Mouse (Mus musculus) ovary, adult 18-20 months (tissue): ENCODE measurements at regions not wholly inside any gene's neighbourhood (a gene's known extent, or its start where the extent isn't known, plus 50 kb on each side); places are given as distances from the start of the nearest gene placed in this dataset.
"Not testable (repeated sequence)": the region's sequence is repeated elsewhere in the genome, so short reads cannot be mapped to it uniquely, and the experiment has no call there.

Experiments
- DNase-seq: peaks from one replicate; pipeline ENCODE4 v3.0.0; 2022; ENCODE audit warnings: low spot score, mixed read lengths

DNA sequence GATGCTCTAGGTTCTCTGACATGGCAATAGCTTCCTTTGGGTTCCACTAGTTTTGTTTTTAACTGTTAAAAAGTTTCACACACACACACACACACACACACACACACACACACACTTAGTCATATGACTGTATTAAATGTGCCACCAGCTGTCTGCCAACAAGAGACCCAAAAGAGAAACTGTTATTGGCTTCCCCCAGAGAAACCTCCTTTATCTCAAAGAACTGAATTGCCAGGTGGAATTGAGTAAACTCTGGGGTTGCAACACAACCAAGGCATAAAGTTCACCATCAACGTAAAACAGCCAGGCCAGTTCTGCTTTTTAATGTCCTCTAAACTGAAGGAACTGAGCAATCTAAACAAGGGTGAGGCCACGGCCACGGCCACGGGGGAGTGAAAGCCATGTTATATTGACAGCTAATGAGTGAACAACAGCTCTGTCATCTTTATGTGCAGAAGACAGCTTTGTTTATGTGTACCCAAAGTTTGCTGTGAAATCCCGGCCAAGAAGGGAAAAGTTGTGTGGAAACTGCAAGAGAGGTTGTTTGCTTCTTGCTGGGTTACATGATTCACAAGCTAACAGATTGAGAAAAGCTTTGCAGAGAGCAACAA, 69.3 kb downstream of the Btg1 start:
- peak; percentile 37 for DNase-seq

DNA sequence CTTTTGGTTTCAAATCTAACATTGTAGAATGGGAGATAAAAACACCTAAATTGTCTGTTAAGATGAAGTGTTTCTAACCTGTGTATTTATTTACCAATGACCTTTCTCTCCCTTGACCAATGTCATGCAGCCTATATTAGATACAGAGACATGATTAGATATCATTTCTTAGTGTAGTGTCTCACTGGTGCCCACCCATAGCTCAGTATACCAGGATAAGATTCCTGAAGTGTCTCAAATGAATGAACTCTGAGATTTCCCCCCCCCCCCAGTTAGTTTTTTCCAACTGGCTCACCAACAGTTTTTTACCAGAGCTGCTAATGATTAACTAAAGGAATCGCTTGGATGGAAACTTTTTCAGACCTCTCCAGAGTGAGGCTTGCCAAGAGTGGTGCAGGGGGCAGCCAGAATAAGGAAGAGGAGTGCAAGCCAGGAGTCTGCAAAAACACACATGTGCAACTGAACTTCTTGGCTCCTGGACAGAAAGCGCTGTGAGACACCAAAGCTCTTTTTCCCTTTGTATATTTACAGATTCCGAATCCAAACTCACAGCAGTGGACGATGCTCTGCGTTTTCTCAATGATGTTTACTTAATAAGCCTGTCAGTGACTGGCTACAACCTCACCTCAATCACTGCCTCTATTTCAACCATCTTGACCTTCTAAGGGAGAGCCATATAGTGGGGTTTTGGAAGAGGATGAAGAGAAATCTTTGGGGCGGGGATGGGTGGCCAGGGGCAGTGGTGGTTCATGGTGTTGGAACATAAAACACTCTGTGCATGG, 70.0 kb downstream of the Btg1 start:
- DNase-seq = peak; percentile 58

DNA sequence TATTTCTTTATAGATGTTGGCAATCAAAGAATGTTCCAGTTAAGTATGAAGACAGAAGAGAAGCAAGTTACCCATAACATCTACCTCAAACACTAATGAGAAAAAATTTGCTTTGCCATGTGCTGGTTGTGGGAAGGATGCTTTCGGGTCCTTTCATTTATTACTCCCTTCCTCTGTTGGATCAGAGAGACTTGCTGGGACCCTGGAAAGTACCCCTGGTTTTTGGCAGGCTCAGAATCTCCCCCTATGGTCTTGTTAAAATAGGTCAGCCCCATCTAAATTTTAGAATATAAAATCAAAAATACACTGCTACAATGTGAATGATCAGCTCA, 70.6 kb downstream of the Btg1 start:
- DNase-seq = no peak

DNA sequence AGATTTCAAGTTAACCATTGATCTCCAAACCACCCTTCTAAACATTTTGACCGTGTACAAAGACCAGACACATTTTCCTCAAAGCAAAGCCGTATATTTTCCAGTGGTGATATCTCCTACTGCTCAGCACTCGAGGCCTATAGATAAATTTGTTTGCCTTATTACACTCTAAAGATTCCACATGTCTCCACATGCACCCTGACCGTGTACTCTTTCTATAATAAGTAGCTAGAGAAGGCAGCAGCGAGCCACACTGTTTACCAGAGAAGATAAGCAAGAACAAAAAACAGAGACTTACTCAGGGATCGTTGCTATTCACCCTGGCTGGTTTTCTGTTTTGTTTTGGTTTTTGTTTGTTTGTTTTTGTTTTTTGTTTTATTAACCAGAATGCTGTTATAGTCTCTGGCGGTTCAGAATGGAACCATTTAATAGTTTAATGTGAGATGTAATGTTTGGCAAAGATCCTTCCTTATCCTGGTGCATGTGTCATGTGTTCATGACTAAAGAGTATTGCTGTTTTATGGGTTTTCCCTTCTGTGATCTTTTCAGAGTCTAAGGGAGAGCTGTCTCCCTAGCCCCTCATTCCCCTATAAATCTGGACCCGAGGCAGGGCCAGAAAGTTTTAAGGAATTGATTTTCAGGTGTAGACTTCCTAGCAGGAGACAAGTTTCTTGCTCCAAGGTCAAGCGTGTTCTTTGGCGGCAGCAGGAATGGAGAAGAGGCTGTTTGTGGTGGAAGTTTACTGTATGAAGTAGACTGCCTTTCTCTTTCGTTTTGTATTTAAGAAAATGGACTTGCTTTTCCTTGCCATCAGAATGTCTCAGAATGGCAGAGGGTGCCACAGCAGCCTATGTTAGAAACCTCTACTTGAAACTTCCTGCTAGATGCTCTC, 73.4 kb downstream of the Btg1 start:
- DNase-seq = no peak

DNA sequence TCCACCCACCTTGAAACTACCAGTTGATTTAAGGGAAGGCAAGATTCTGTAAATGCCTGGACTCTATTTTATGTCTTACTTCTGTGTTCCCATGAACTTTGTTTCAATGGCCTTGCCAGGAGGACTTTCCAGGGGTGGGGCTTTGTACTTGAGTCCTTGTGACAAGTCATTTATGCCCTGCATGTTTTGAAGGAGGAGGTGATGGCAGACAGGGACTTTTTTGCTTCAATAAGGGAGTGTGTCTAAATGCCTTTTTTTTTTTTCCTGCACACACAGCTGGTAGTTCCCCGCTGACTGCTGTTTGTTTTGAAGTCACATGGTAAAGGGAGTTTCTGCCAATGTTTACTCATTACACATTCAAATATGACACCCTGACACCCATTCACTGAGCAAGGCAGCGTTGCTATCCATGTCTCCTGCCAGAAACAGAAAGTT, 74.1 kb downstream of the Btg1 start:
- DNase-seq = no peak

DNA sequence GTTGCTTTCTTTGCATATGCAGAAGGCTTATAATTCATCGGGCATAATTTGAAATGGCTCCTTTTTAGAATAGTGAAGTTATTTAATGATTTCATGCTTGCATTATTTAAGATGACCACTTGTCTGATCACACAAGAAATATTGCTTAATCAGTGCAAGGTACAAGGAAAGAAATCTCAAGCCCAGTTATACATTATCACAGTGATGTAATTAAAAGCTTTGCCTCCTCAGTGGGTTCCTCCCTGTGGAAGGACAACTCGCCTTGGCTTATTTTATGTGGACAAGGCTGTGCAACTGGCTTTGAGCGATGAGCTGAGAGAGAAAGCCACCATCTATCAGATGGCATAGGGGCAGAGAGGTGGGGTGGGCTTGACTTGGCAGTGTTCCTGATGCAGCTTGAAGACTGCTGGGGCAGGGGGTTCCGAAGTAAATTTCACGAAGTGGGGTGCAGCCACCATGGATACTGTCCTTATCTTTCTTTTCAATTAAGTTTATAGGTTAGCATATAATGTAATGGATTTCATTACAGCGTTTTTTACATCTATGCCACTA, 74.6 kb downstream of the Btg1 start:
- DNase-seq = no peak

DNA sequence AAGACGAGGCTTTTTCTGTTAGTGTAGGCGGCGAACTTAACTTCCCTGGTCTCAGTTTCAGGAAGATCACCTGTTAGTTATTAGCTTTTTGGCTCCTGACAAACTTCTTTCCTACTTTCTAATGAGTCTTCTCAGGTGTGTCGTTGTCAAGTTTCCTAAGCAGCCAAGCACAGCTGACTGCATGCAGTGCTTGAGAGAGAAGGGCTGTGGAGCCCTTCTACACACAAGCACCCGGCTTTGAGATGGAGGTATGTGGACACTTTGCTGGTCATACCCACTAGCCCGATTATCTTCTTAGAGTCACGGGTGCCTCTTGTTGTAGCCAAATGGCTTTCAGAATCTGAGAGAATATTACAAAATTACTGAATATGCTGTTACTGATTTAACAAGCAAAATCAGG, 76.0 kb downstream of the Btg1 start:
- no peak for DNase-seq

DNA sequence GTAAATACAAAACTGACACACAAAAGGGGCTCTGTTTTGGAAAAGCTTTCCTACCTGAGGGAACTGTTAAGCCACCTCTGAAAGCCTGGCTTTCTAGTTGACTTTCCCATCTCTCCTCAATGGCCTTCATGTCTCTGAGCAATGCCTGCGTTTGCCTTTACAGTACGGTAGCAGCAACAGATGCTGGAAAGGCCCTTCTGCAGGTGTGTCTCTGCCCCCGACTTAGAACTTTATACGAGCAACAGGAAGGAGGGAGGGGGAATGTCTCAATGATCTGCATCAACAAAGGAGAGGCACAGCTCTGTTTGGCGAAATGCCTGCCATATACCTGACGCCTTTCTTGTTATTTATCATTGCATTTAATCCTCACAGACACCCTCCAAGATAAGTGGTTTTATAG, 77.0 kb downstream of the Btg1 start:
- DNase-seq = no peak

DNA sequence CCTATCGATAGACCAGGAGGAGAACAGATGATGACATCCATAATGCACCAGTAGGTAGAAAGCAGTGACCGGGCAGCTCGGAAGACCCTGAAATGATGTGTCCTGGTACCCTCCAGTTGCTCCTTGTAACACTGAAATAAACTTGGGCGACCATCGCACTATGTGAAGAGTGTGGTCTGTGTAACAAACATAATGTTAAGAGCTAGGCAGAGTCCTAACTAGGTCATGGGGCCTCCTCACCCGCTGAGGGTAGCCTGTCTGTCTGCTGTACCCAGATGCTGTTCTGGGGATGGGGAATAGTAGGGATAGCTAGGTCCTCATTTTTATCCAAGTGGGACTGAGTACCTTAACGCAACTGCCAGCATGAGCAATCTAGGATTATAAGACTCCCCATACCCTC, 79.8 kb downstream of the Btg1 start:
- DNase-seq = no peak

DNA sequence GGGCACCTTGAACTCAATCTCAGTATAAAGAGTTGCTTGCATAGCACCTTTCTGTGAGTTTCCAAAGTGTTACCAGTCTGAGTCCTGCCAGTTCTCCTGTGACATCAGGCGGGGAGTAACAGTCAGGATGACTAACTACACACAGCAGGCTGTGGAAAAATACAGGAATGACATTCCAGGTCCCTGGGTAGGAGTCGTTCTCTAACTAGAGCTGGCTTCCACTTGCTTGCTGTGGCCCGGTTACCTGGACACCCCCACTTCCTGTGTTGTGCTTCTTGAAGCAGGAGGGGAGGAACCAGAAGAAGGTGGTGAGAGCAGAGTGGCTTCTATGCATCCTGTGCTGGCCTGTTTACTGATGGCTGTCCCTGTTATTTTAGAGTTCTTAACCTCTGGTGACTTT, 81.0 kb downstream of the Btg1 start:
- DNase-seq = no peak

DNA sequence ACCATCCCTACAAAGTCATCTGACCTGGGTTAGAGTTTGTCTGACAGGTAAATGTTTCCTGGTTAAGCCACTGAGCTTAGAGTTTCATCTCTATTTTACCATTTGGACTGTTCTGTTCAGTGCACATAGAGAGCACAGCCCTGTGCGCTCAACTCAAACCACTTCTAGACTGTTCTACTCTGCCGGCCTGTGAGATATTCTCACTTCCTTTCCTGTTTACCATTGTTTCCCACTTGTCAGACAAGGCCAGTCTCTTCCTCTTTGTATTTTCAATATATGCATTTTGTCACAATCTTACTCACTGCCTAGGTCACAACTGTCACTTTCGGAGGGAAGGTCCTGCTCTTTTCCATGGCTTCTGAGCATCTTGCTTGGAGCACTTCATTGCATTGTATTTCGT, 89.8 kb downstream of the Btg1 start:
- no peak for DNase-seq

DNA sequence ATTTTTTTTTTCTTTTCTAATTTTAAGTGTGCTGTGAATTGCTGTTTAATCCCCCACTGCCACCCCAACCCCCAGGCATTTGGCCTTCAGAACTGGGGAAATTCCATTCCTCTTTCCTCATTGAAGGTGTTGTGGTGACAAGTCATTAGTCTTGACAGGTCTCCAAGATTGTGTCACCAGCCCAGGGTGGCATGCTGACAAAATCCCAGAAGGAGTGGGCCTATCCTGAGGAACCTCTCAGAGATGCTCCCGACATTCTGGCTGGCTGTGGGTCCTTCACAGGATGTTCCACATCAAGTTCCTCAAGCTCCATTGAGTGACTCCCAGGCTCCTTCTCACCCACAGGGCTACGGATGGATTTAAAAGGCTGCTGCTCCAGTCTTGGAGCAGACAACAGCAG, 91.7 kb downstream of the Btg1 start:
- no peak for DNase-seq

DNA sequence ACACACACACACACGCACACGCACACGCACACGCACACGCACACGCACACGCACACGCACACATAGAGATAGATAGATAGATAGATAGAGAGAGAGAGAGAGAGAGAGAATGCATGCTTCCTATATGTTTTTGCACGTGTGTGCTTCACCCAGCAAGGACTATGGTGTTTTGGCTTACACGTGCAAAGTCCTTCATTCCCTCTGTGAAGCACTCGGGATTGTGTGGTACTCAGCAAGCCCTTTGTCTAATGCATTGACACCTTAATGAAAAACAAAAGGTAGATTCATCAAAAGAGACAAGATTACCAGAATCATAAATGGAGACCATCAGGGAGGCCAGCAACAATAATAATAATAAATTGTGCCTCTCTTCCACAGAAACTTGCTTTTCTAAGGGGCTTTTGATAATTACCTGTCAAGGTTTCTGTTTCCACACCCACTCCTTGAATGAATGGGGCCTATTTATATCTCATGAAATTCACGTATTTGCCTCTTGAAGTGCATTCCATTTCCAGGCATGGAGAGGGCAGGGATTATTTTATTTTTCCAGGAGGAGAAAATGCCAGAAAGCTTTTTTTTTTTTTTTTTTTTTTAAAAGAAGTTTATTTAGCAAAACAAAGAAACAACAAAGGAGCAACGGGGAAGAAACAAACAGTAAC, 93.0 kb downstream of the Btg1 start:
- no peak for DNase-seq

DNA sequence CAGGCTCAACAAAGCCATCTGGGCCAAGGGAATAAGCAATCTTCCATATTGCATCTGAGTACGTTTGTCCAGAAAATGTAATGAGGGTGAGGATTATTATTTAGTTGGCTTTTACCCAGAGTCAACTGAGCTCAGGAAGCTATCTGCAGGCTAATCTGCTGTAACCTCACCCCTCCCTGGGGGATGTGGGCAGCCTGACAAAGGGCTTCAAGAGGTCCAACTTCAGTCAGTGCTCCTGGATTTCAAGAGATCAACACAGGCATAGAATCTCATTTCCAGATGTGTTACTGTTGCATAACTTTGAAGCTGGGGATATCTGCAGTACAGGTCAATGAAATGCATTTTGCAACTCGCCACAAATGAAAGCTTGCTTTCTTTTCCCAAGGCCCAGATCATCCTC, 95.2 kb downstream of the Btg1 start:
- DNase-seq = no peak

DNA sequence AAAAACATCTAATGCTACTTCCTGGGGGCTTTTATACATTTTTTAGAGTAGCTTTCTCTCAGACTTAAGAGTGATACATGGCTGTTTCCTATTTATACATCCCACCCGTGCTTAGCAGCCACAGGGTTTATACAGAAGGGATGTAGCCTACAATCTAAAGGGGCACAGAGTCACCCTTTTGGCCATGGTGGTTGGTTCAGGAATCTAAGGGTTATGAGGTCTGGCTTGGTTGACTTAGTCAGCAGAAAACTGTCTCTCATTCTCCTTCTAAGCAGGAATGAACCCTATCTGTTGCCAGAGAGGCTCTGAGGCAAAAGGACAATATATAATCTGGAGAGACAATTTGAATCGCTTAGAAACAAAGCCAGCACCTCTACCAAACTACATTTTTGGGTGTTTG, 97.9 kb downstream of the Btg1 start:
- DNase-seq = no peak

DNA sequence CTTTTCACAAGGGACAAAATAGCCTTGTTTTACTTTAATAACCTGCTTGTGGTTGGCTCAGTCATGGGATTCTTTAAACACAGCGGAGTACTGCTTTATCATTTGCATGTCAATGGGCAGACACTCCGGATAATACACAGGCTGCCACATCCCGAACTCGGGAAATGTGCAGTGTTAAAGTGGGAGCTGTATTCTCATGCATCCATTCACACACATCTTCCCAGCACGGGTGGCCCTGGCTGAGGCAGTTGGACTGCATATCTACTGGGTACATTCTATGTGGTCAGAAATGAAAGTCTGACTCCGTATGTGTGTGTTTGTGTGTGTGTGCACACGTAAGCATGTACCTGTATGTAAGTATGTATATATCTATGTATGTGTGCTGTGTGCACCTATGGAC, 100.5 kb downstream of the Btg1 start:
- no peak for DNase-seq

DNA sequence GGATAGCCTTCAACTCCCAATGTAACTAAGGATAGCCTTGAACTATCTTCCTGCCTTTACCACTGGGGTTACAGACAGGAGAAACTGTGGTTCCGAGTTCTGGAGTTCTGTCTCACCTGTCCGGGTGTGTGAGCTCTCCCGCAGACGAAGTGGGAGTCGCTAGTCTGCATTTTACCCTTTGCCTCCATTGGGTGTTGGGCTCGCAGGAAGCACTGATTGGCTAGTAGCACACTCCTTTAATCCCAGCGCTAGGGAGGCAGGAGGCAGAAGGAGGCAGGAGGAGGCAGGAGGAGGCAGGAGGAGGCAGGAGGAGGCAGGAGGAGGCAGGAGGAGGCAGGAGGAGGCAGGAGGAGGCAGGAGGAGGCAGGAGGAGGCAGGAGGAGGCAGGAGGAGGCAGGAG, 101.9 kb downstream of the Btg1 start:
- not testable (repeated sequence) for DNase-seq

DNA sequence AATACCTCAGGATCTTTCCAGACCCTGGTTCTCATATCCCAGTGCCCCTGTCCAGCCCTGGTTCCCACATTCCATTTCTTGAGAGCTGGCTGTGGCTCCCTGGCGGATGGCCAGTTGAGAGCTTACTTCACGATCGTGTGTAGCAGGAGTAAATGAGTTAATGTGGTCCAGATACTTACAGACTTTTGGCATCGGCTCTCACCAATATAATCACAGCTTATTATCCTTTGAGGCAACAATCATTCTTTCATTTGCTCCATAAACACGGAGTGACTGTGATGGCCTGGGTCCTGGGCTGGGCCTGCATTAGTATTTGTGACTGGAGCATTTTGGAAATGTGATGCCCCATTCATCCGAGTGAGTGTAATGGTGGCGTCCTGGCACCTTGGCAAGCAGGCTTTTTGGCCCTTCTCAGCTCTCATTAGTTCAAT, 103.5 kb downstream of the Btg1 start:
- DNase-seq = no peak

DNA sequence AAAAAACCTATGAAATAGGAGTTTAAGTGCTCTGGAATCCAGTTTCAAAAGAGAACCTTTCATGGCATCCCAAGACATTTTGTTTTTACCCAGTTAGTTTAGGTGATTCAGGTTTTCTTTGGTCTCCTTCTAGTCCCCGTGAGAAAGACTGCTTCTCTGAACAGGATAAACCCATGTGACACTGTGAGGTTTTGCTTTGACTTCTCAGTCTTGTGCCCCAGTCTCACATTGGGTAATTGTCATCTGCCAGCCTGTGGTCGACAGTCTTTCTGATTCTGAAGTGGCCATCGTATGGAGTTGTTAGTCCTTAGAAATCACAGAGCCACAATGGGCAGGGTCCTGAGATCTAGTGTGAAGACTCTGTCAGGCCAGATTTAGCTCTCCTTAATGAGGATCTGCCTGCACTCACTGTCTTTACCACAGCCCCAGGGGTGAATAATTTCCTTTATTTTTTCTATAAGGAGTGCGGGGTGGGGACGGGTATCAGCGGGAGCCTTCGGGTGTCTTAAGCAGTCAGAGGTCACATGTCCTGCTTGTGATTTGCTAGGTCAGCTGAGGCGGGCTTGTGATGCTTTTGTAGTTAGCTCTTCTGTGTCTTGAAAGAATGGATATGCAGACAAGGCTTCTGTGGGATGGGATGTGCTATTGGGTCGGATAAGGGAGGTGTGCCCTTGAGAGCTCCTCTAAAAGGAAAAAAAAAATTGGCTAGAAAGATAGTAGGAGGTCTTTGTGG, 104.3 kb downstream of the Btg1 start:
- no peak for DNase-seq

DNA sequence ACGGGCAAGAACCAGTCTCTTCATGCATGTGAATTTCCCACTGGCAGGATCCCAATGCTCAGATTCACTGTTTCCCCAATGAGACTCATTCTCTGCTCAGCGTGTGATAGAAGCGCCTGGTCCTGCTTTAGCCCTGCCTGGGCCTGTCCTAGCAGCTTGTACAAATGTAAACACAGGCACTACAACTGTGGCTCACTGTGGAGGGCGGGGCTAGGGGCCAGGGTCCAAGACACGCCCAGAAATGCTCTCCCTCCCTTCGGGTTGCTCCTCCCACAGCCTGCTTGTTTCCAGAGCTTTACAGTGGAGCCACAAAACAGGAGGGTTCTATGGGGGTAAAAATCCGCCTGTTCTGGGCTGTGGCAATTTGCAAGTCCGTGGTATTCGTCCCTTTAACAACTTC, 105.7 kb downstream of the Btg1 start:
- DNase-seq = peak; percentile 49

DNA sequence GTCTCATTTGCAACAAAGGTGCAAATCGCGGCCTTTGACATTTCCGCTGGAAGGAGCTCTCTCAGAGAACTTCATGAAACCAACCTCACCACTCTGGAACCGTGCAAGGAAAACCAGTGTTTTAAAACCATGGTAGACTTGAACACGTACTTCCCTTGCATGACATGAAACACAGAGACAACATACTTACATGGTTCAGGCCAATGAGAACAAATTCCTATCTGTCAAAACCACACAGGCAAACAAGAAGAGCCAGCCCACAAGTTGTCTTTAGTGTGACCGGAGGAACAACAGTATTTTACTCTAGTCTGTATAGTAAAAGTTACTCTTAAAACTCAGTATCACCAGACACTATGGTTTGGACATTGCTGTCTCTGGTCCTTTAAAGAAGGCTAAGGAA, 106.3 kb downstream of the Btg1 start:
- DNase-seq = no peak
